Mouse (Mus musculus) cerebellum, adult 2 months (tissue): ENCODE results near the gene Ap2b1.

Source experiments
- CTCF ChIP-seq: fragments of 200-500 bp; IDR thresholded peaks from 2 replicates; pipeline ENCODE4 v1.5.1; 2011; ENCODE audit warnings: low read depth, mild to moderate bottlenecking, control low read depth, low read length, moderate library complexity, borderline replicate concordance; ENCODE audit not compliant: insufficient read depth
- POLR2A ChIP-seq: fragments of 200-500 bp; IDR thresholded peaks from 2 replicates; pipeline ENCODE4 v1.6.1; 2011; ENCODE audit warnings: low read length, control low read depth, borderline replicate concordance; ENCODE audit not compliant: insufficient read depth

DNA sequence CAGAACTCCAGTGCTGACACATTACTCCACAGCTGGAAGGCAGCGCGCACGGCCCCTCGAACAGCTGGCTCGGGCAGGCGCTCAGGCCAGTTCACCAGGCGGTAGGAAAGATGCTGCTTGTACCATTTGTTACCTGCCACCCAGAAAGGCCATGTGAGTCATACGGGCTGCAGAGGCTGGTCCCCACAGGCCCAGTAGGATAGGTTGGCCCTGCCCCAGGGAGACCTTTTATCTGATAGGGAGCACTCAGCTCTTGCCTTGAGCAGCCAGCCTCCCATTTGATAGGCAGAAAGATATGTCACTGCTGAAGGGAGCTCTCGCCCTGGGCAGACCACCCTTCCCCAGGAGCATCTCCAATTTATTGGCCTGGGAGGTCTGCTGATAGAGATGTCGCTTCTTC is 148.8 kb downstream of the Ap2b1 start:
- no peak for TF ChIP-seq POLR2A
- no peak for TF ChIP-seq CTCF
